Mouse (Mus musculus): ENCODE data around the gene Akap6.

The Akap6 gene

DNA sequence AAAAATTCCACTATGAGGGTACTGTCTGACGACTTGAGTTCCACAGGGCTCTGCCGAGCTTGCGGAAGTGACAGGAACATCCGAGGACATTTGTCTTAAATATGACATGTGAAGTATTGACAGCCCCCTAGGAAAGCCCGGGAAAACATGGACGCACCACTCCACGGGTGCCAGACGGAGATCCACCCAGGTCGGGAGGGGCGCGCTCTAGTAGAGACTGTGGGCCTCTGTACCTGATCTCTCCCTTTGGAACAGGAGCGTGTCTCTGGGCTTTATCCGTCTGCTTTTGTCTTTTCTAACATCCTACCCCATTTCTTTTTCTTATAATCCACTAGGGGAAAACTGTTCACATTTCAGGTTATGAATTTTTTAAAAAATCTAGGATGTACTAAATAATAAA, 211.2 kb downstream of the Akap6 start:
- no peak for DNase-seq (ENCODE audit: low spot score)

DNA sequence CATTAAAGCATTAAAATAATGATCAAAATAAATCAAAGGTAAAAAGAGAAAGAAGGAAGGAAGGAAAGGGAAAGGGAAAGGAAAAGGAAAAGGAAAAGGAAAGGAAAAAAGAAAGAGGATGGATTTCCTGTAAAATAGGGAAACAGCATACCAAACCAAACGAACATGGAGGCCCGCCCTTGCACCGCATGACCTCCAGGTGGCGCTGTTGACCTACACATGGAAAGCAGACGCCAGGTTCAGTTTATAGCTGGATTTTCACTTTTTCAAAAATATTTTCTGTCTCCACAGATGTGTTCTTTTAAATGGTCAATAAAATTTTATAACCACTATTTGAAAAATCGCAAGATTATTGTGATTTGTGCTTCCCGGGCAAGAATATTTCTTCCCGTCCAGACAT, 211.6 kb downstream of the Akap6 start:
- peak; percentile 6 for DNase-seq (ENCODE audit: low spot score)

GRCm38 (mm10) chr12:52918939-52919338, 219.8 kb downstream of the Akap6 start:
- DNase-seq (ENCODE audit: low spot score), result no peak

GRCm38 (mm10) chr12:52922510-52922909, 223.3 kb downstream of the Akap6 start:
- DNase-seq (ENCODE audit: low spot score), result no peak

GRCm38 (mm10) chr12:52925448-52925847, 226.3 kb downstream of the Akap6 start:
- no peak for DNase-seq (ENCODE audit: low spot score)

- no peak for DNase-seq (ENCODE audit: low spot score)
Measured at GRCm38 (mm10) chr12:52933832-52934231, 234.6 kb downstream of the Akap6 start.

DNA sequence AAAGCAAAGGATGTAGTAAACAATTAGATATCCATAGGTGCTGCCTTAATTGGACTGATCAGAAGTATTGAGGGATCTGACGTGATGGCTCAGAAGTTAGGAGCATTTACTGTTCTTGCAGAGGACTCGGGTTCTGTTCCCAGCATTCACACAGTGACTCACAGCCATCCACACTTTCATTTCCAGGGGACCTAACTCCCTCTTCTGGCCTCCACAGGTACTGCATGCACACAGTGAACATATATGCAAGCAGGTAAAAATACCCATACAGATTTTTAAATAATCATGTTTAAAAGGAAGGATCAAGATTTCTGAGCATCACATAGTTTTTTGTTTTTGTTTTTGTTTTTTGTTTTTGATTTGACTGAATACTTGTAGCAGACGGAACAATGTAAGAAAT, 235.8 kb downstream of the Akap6 start:
- DNase-seq (ENCODE audit: low spot score), result no peak

DNA sequence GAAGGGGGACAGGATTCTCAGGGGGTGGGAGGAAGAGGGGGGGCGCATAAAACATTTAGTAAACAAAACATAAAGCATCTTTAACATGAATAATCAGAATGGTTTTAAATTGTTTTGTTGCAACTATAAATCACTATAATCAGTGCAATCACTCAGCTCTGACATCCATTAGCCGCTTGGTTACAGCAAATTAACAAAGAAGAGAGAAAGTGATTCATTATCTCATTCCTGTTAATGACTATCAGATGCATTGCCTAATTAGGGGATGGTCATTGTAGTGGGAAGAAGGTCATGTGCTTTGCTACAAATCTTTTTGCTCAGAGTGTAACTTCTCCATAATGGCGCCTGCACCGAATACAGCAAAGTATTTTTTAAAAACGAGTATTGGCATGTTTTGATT, 239.6 kb downstream of the Akap6 start:
- no peak for DNase-seq (ENCODE audit: low spot score)

DNA sequence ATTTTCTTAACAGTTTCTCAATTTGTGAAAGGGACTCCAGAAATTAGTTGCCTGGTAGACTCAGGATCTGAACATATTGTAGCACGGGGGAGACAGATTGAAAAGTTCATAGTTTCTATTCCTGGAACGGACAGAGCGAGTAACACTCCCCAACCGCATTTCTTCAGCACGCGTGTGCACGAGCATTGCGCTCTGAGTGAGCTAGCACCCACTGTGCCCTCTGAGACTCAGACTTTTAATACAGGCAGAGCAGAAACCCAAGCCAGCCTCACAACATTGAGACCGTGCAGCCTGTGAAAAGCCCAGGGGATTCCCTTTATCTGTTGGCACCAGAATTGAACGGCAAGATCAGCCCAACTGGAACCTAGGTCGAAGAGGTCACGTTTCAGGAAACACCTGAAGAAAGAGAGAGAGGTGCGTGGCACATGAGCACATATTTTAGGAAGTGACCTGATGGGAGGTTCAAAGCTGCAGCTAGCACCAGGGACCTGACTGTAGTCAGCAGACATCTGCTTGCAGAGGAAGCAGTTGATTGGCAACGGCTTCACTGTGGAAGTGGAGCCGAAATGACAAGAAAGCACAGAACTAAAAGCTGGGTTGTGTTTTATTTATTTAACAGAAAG, 240.3 kb downstream of the Akap6 start:
- no peak for DNase-seq (ENCODE audit: low spot score)

- no peak for DNase-seq (ENCODE audit: low spot score)
Measured at GRCm38 (mm10) chr12:52941941-52942340, 242.8 kb downstream of the Akap6 start.

- no peak for DNase-seq (ENCODE audit: low spot score)
Measured at GRCm38 (mm10) chr12:52944274-52944673, 245.1 kb downstream of the Akap6 start.

DNA sequence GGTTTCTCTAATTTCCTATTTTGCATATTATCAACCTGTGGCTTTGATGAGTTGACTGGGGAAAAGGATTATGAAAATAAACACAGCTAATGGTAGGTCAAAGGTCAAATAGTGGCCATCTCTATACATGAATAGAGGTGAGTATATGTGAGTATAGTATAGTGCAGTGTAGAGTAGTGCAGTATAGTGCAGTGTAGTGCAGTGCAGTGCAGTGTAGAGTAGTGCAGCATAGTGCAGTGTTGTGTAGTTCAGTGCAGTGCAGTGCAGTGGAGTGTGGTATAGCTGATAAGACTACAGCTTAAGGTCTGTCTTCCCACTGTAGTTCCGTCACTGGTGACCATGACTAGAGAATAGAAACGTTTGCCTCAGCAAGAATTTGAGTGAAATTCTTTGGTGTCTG, 245.8 kb downstream of the Akap6 start:
- no peak for DNase-seq (ENCODE audit: low spot score)

DNA sequence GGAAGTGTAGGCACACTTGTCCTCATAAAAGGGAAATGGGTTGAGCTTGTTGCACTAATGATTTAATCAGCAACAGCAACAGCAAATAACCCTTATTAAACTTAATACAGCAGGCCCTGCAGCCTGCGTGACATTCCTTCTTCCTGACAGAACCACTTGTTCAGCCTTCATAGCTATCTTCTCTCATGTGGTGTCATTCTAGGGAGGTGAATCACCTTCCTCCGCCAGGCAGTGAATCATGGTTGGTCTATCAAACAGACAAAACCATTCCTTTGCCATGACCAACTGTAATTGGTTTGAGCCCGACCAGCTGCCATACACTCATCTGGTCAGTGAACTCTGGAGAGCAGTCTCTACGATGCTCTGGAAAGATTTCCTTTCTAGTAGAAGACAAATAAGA, 251.5 kb downstream of the Akap6 start:
- DNase-seq (ENCODE audit: low spot score), result no peak

DNA sequence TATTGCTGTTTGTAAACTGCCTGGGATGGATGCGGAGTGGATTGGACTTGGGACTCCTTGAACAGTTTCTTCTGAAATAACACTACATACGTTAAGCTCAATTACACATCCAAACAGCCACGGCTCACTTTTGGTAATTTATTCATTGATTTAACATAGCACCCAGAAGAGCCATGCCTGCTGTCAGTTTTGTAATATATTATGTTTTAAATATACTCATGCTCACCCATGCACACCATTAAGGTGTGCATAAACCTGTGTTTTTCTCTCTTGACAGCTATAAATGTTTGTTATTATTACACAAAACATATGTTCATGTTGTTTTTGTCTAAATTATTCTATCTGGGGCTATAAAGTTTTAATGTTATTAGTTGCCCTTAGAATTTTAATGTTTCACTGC, 258.4 kb downstream of the Akap6 start:
- DNase-seq (ENCODE audit: low spot score), result no peak

DNA sequence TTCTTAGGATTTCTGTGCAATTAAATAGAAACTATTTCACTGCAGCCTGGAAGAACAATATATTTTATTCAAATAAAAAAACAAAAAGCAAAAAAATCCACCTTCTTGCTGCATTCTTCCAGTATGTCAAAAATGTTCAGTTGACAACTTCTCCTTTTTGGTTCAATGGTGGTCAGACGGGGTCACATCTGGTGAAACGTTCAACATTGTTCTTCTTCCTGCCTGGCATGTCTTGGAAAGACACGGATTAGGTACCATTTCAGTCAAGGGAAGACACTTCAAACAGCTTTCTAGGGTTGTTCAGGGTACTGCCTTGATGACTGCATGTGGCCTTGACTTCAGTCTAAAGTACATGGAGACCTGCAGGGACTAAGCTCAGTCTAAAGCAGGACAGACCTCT, 258.8 kb downstream of the Akap6 start:
- DNase-seq (ENCODE audit: low spot score), result no peak

- no peak for DNase-seq (ENCODE audit: low spot score)
Measured at GRCm38 (mm10) chr12:52991745-52992144, 292.6 kb downstream of the Akap6 start.

- DNase-seq (ENCODE audit: low spot score), result no peak
Measured at GRCm38 (mm10) chr12:53012336-53012735, 313.2 kb downstream of the Akap6 start.

GRCm38 (mm10) chr12:53014539-53014938, 315.4 kb downstream of the Akap6 start:
- DNase-seq (ENCODE audit: low spot score), result no peak

DNA sequence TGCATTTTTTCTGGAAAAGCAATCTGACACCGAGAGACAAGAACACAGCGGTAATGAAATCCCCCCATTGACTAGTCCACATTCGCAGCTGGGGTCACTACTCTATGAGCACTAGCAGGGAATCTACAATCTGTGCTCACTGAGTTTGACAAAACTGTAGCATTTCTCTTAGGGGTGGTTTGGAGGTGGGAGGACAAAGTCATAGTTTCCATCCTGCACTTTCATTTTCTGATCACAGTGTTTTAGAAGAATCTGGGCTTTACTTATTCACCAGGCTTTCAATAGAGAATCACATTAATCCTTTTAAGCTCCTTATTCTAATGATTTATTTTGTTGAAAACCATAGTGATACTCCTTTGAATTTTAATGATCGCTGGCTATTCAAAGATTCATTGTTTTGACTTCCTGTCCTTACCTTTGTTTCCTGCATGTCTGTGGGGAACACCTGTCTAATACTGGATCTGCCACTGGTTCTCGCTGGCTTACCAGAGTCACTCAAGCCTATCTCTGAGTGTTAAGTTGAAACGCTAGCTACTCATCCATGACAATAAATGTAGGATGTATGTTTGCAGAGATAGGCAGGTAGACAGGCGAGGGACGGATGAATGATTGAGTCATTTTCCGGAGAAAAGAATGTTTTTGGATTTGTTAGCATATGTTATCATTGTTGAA, 325.5 kb downstream of the Akap6 start:
- no peak for DNase-seq (ENCODE audit: low spot score)

DNA sequence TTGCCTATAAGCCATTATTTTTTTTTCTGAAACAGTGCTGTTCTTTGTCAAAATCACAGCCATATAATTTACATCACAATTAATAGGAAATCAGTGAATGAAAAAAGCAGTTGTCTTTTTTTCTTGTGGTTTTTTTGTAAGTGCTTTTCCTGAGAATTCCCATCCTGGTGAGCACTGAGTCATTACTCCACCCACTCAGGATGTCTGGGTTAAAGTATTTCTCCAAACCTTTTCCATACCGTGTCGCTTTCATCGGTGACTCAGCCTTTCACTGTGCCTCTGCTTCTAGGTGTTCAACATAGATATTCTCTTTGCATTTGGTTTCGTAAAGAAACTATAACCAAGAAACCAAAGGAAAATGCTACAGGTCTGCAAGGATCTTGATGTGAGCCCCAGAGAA, 328.1 kb downstream of the Akap6 start:
- DNase-seq (ENCODE audit: low spot score), result no peak

DNA sequence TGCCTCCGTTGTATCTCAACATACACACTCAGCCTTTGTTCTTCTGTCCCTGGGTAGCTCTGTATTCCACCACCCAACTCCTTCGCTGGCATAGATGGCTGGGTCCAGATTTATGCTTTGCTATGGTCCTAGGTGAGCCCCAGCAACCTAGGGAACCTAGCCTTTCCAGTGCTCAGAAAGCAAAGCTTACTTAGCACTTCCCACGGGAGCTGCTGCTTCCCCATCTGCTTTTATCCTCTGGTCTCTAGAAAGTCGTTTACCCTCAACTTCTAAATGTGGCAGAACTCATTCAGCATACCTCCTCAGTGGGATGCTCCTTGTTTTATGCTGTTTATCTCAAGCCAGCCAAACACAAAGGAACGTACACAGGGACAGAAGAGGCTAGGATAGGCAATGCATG, 329.7 kb downstream of the Akap6 start:
- DNase-seq (ENCODE audit: low spot score), result no peak

DNA sequence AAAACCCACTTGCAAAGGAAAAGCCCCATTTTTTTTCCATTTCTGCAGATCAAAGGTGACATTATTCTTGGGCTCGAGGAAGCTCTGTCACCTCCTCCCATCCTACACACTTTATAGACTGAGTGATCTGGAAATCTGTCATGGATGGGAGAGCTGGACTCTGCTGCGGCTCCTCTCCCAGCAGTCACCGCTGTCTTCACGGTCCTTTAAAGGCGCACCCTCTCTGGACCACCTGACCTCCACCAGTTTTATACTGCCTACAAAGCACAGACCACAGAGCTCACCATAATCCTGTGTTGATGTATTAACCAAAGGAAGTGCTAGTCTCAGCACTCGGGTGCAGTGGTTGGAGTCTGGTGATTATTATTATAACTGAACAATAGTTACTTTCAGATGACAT, 330.7 kb downstream of the Akap6 start:
- DNase-seq (ENCODE audit: low spot score), result no peak

GRCm38 (mm10) chr12:53032762-53033161, 333.6 kb downstream of the Akap6 start:
- DNase-seq (ENCODE audit: low spot score), result no peak

- no peak for DNase-seq (ENCODE audit: low spot score)
Measured at GRCm38 (mm10) chr12:53033404-53033913, 334.3 kb downstream of the Akap6 start.
